Mouse (Mus musculus) CD4-positive, CD25-positive, alpha-beta regulatory T cell (primary cell): ENCODE data around the gene Mrpl51. TPM values are rescaled to one million over a fixed set of nuclear protein-coding genes. Genes with fewer than 3 reads are reported as not detected.

Experiments used
- polyA plus RNA-seq: library from polyadenylated mRNA; unstranded; fragments of 100-300 nt; shearing (Covaris generic); gene quantifications from one replicate; pipeline ENCODE4 v1.2.1, GENCODE M21; 2017

Gene Mrpl51
- 89.7 TPM for polyA plus RNA-seq

GRCm38 (mm10) chr6:125191332-125192015 lies at the start of gene Mrpl51, which contains the start of gene Ncapd2:
Mrpl51 (plus strand) TSS chr6:125191801.
Ncapd2 (minus strand) TSS chr6:125191701.

GRCm38 (mm10) chr6:125145001-125145400 lies 46.6 kb upstream of the Mrpl51 start, which contains the start of gene Iffo1:
Iffo1 (plus strand) TSS chr6:125145241.

GRCm38 (mm10) chr6:125166051-125166751 lies 25.4 kb upstream of the Mrpl51 start, which contains the start of gene Gapdh:
Gapdh (minus strand) TSS chr6:125166467.

DNA sequence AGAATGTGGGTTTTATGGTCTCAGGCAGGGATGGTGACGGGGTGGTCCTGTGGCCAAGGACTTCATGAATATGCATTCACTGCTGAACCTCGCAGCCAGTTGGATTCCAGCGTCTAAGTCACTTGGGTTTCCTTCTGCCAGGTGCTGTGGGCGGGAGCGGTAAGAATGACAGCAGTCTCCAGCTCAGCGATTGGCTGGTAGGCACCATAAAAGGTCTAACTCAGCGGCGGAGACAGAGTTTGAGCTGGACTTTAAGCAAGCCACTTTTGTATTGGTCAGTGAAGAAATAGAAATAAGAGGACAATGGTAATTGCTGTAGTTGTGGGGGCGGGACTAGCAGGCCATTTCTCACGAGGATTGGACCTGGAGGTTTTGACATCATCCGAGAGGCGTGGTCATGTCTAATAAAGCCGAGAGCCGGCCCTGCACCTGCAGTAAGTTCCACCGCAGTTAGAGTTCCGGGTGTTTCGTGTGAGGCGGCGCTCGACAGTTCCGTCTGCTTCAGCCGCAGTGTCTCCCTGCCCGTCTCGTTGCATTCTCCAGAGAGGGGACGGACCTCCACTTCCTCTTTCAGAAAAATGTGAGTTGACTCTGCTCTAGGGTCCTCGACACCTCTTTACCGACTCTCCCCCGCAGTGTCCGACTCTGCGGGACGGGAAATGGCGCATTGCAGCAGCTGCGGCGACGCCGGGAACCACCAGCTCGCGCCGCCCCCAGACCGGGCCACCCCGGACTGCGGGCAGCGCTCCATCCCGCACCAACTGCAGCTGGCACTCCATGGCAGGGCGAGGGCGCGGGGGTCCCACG lies 23.8 kb downstream of the Mrpl51 start, which contains the start of gene Vamp1:
Gene Vamp1 (plus strand): TSS at position 404 of the 807 bp plus-strand sequence.

GRCm38 (mm10) chr6:125231117-125232044 lies 39.8 kb downstream of the Mrpl51 start, which contains the start of gene Tapbpl:
Tapbpl (minus strand) TSS chr6:125231860.

DNA sequence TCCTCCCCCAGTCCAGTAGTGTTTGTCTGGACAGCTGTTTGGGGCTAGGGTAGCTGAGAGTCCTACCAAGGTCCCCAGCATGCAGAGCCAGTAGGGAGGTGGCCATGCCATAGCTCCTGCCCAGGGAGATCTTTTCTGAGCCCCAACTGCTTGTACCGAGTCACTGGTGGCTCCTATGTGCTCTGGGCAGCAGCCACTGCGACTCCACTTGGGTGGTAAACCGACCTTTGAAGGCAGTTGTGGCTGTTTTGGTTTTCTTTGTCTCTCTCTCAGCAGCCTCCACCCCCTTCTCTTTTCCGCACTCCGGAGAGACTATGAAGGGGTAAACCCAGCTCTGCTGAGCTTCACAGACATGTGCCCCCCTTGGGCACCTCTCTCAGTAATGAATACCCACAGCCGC lies 45.2 kb downstream of the Mrpl51 start, which contains the start of gene Cd27:
Gene Cd27 (minus strand): TSS at position 229 of the 400 bp plus-strand sequence.

Other genes with a start within 250 kb of the Mrpl51 start
- 84.6 TPM for gene Cops7a, start 226.3 kb upstream of the Mrpl51 start, polyA plus RNA-seq
- 0.48 TPM for gene Pianp, start 195.1 kb upstream of the Mrpl51 start, polyA plus RNA-seq
- 73.2 TPM for gene Zfp384, start 182.7 kb upstream of the Mrpl51 start, polyA plus RNA-seq
- gene Ing4, start 152.0 kb upstream of the Mrpl51 start, polyA plus RNA-seq = 98.8 TPM
- 18.6 TPM for gene Acrbp, start 142.1 kb upstream of the Mrpl51 start, polyA plus RNA-seq
- gene Lpar5, start 123.9 kb upstream of the Mrpl51 start, polyA plus RNA-seq = 22.7 TPM
- 61.1 TPM for gene Chd4, start 95.8 kb upstream of the Mrpl51 start, polyA plus RNA-seq
- gene Nop2, start 59.9 kb upstream of the Mrpl51 start, polyA plus RNA-seq = 54.0 TPM
- 24.0 TPM for gene Iffo1, start 46.6 kb upstream of the Mrpl51 start, polyA plus RNA-seq
- gene Gapdh, start 25.3 kb upstream of the Mrpl51 start, polyA plus RNA-seq = 231 TPM
- 23.5 TPM for gene Ncapd2, start 100 bp upstream of the Mrpl51 start, polyA plus RNA-seq
- gene Vamp1, start 23.8 kb downstream of the Mrpl51 start, polyA plus RNA-seq = 56.3 TPM
- 105 TPM for gene Tapbpl, start 40.1 kb downstream of the Mrpl51 start, polyA plus RNA-seq
- gene Cd27, start 45.2 kb downstream of the Mrpl51 start, polyA plus RNA-seq = 602 TPM
- gene Tuba3a, start 94.2 kb downstream of the Mrpl51 start, polyA plus RNA-seq = 1.3 TPM
- gene Ltbr, start 122.1 kb downstream of the Mrpl51 start, polyA plus RNA-seq = 0.17 TPM
- gene Scnn1a, start 128.9 kb downstream of the Mrpl51 start, polyA plus RNA-seq = 0.22 TPM
- 40.9 TPM for gene Tnfrsf1a, start 157.6 kb downstream of the Mrpl51 start, polyA plus RNA-seq
- gene Plekhg6, start 189.0 kb downstream of the Mrpl51 start, polyA plus RNA-seq = 0.12 TPM